Mouse (Mus musculus) adrenal gland, postnatal 36 days (tissue): ENCODE data around the gene Cdk17. TPM values are rescaled to one million over a fixed set of nuclear protein-coding genes. Genes with fewer than 3 reads are reported as not detected.

Experiments
- DNase-seq, 2 experiments: peaks; one replicate each; pipeline ENCODE4 v3.0.0; 2021; ENCODE audit warnings: mixed read lengths in 1 of 2
- total RNA-seq, 2 experiments: library from RNA; stranded (reverse); gene quantifications; 2 replicates each; pipeline ENCODE4 v1.2.3; 2021

Gene Cdk17
- total RNA-seq, 2 experiments from 2014 or later, result 24.1 to 25.7 TPM

- DNase-seq, result no peak
Observed at GRCm38 (mm10) chr10:93231490-93231889, 70.8 kb downstream of the Cdk17 start.

DNA sequence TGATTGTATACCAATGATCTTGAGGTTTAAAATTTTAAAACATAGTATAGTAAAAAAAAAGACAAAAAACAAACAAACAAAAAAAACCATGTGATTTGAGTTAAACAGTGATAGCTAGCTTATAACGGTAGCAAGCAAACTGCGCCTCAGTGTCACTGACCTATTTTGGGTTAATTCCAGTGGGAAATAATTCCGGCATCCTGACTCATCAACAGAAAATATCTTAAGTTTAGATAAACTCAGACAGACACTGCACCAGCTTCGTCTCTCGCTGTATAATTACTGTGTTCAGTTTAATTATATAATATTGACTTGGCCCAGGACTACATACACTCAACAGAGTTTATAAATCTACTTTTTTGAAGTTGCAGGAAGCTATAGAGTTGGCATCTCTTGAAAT lies 71.2 kb downstream of the Cdk17 start:
- DNase-seq, result no peak

- no peak for DNase-seq
Observed at GRCm38 (mm10) chr10:93233665-93234194, 73.1 kb downstream of the Cdk17 start.

- no peak for DNase-seq
Observed at GRCm38 (mm10) chr10:93234692-93235091, 74.0 kb downstream of the Cdk17 start.

GRCm38 (mm10) chr10:93239201-93239806 lies 78.6 kb downstream of the Cdk17 start:
- no peak for DNase-seq

DNA sequence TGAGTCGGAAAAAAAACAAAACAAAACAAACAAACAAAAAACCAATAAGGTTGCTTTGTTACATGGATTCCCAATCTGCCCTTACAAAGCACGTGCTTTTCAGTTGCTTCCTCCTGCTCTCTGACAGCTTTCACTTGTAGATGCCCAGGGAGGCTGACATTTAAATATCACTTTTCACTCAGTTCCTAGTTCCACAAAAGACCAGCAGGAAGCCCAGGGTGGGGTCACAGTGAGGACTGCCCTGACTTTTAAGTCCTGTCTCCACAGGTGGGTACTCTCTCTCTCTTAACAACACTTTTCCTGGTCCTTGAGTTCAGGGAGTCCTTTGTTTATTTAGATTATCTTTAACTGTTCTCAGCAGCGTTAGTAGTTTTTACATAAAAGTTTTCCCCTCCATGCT lies 81.5 kb downstream of the Cdk17 start:
- no peak for DNase-seq

- no peak for DNase-seq
Observed at GRCm38 (mm10) chr10:93242861-93243260, 82.2 kb downstream of the Cdk17 start.

DNA sequence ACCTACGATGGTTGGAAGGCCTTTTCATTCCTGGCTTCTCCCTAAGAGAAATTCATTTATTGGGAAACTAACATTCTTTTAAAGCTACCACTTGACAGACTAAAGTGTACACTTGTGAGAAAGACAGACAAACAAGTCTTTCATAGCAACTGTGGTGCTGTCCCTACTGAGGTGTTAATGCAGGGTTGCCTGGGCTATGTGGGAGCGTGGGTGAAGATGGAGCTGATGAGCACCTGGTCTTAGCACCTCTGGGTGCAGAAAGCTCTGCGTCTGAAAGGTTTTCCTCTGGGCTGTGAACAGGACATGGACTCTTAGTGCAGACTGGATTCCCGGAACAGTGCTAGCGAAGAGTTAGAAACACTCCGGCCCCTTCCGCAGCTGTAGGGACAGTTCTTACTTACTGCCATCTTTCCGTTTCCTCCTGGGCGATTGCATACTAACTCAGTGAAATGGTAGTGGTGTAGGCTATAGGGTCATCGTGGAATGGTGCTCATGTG lies 83.6 kb downstream of the Cdk17 start:
- no peak for DNase-seq

DNA sequence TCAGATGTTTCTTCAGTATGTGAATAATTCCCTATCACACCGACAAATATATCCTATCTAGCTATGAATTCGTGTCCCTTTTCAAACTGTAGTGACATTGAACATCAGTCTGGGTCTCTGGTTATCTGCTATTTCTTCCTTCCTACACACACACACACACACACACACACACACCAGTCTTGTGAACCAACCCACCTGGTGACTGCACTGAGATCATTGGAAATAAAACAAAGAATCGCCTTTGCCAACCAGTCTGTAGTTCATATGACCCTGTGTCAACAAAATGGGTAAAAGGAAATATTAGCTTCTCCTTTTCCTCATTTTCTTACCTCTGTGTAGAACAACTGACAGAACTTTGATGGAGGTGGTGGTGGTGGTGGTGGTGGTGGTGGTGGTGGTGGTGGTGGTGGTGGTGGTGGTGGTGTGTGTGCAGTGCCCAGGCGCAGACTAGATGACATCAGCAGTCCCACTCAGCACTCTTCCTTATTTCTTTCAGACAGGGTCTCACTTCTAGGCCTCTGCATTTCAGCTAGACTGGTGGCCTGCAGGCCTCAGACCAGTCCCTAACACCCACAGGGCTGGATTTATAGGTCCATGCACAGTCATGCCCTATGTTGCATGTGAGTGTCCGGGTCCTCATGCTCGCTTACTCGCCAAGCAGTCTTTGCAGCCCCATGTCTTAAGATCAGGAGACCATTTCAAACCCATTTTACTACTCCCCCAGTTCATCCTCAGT lies 85.7 kb downstream of the Cdk17 start:
- DNase-seq, result no peak

DNA sequence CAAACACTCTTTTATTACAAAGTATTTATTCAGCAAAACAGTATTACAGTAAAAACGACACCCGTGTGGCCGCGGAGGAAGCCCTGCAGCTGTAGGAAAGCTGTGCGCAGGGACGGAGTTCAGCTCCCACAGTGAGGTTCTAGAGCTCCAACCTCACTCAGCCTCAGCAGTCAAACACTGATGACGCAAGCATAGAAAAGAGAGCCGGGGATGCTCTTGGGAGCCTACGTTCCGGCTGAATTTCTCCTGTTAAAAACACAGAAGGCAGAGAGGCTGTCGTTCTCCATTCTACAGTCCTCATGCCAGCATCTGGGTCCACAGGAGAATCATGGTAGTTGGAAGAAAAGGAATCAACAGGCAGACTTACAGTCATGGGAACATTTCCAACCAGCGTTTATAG lies 86.7 kb downstream of the Cdk17 start:
- no peak for DNase-seq

GRCm38 (mm10) chr10:93247902-93248301 lies 87.2 kb downstream of the Cdk17 start:
- DNase-seq, result no peak

DNA sequence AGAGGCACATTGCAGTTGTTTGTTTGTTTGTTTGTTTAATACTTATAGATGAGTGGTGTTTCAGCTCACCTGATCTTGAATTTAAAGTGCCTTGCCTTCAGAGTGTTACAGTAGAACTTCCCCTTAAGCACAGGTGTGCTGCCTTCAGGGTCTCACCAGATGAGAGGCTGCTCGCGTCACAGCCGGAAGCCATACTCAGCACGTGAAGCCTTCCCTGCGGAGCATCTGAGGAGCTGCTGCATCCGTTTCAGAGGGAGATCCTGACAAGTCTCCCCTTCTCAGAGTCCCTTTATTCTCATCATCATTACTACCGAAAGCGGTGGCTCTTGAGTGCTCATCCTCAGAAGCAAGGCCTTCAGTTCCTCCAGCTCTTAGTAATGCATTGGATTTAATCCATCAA lies 87.7 kb downstream of the Cdk17 start:
- DNase-seq, result no peak

DNA sequence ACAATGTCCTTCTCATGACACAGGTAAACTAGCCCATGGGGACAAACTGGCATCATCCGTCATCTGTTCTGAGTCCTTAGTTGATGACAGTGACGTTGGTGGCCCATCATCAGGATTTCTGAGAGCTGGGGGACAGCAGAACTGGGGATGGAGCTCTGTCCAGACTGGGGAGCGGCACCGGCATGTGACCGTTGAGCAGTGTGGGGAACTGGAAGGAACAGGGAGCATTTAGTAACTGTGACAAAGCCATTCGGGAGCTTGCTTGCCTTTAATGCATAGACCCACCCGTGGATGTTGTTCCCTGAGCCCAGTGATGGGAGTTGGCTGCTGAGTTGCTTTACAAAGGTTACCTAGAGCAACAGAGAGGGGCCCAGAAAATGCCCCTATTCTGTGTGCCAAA lies 89.2 kb downstream of the Cdk17 start:
- no peak for DNase-seq

DNA sequence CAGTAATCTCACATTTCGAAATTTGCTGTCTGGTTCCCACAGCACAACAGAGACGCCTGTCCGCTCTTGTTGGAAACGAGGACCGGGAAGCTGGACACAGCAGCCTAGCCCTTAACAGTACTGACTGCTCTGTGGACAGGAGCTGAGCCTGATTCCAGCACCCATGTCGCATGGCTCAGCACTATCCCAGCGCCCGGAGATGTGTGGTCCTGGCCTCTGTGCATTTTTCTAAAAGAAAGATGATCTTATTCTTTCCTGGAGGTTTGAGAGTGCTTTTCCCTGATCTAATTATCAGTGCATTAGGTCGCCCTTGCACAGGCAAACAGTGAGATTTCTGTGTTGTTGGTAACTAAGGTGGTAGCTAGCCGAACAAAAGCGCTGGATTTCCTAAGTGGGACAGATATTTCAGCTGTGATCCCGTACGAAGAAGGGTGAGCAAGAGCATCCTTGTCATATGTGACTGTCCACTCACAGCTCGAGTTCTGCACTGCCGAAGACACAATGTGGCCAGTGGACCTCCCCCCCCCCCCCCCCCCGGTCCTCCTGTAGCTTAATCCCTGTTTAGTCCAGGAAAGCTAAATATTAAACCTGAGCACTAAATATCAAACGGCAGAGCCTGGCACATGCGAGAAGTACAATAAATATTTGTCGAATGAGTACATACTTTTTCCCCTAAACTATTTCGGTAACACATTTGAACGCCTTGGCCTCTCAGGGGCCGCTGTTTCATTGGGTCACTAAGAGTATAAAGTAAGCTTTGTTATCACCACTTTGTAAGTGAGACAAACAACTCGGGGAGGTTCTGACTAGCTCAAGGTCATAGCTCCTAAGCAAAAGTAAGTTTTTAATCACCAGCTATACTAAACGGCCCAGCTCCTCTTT lies 90.0 kb downstream of the Cdk17 start:
- no peak for DNase-seq

DNA sequence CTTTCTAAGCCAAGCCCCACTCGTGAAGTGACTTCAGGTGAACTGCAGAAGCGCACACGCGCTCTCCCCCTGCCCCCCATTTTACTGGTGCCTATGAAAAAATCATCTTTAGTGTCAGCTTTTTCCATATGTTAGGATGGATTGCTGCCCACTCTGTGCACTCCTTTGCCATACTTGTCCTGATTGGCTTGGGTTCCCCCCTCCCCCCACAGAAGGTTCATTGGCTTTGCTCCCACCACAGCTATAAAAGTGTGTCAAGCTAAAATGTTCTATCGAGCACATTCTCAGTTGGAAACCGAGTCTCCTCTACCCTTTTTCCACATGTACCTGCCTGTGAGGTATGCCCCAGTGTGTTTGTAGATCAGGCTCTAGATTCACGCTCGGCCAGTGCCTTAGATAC lies 90.8 kb downstream of the Cdk17 start:
- DNase-seq, result no peak

GRCm38 (mm10) chr10:93252661-93253060 lies 92.0 kb downstream of the Cdk17 start:
- DNase-seq, result no peak

GRCm38 (mm10) chr10:93253156-93253555 lies 92.5 kb downstream of the Cdk17 start:
- no peak for DNase-seq

GRCm38 (mm10) chr10:93255294-93255693 lies 94.6 kb downstream of the Cdk17 start:
- DNase-seq, result no peak

GRCm38 (mm10) chr10:93259826-93260225 lies 99.2 kb downstream of the Cdk17 start:
- DNase-seq, result no peak

- DNase-seq, result peak in 1 of 2 experiments; percentile 35
Observed at GRCm38 (mm10) chr10:93261132-93261980, 100.7 kb downstream of the Cdk17 start.

- no peak for DNase-seq
Observed at GRCm38 (mm10) chr10:93261981-93262499, 101.4 kb downstream of the Cdk17 start.
